Mouse (Mus musculus) midbrain, embryonic 14.5 days (tissue): ENCODE data around the gene Fat1. TPM values are rescaled to one million over a fixed set of nuclear protein-coding genes. Genes with fewer than 3 reads are reported as not detected.
A peak's percentile ranks its signal among the peaks of the same experiment; 100 is the strongest.

Experiments used
- ATAC-seq: fragments of 200-750 bp; cut with Nextera tagmentation; 2 replicates; pipeline ENCODE4 v1.8.0; 2017; ENCODE audit warnings: moderate number of reproducible peaks, moderate library complexity; ENCODE audit not compliant: low FRiP score, low TSS enrichment
- DNase-seq: peaks from one replicate; pipeline ENCODE4 v3.0.0-alpha.2; 2015
- H3K27ac ChIP-seq: fragments of 300-500 bp; sonication (generic); replicated peaks from 2 replicates; pipeline ENCODE4 v1.5.1; 2014; ENCODE audit warnings: mild to moderate bottlenecking, low read depth, low read length, moderate library complexity
- H3K27me3 ChIP-seq: fragments of 300-500 bp; sonication (generic); 2 replicates; pipeline ENCODE4 v1.6.1; 2014; ENCODE audit warnings: low read length, control low read depth, mixed read lengths; ENCODE audit not compliant: control insufficient read depth, insufficient read depth
- H3K36me3 ChIP-seq: fragments of 300-500 bp; sonication (generic); 2 replicates; pipeline ENCODE4 v1.6.1; 2014; ENCODE audit warnings: low read length, control low read depth; ENCODE audit not compliant: control insufficient read depth, insufficient read depth
- H3K4me1 ChIP-seq: fragments of 300-500 bp; sonication (generic); 2 replicates; pipeline ENCODE4 v1.6.1; 2014; ENCODE audit warnings: mild to moderate bottlenecking, antibody characterized with exemption, low read length, control low read depth; ENCODE audit not compliant: control insufficient read depth, insufficient read depth
- H3K4me2 ChIP-seq: fragments of 300-500 bp; sonication (generic); 2 replicates; pipeline ENCODE4 v1.6.1; 2014; ENCODE audit warnings: mild to moderate bottlenecking, low read length, moderate library complexity
- H3K4me3 ChIP-seq: fragments of 300-500 bp; sonication (generic); replicated peaks from 2 replicates; pipeline ENCODE4 v1.5.1; 2014; ENCODE audit warnings: low read depth, low read length
- H3K9ac ChIP-seq: fragments of 300-500 bp; sonication (generic); replicated peaks from 2 replicates; pipeline ENCODE4 v1.6.1; 2014; ENCODE audit warnings: mild to moderate bottlenecking, low read length, moderate library complexity
- H3K9me3 ChIP-seq: fragments of 300-500 bp; sonication (generic); 2 replicates; pipeline ENCODE4 v1.6.1; 2016; ENCODE audit warnings: low read length, control low read depth, mixed read lengths; ENCODE audit not compliant: control insufficient read depth
- WGBS: fragments of 180-500 bp; shearing (Covaris S2); extraction: QIAGEN DNeasy Blood & Tissue Kit; methylation state at CpG from one replicate; pipeline ENCODE4 v1.1.7; 2014; 5-methylcytosine and 5-hydroxymethylcytosine counted together
- polyA plus RNA-seq: library from polyadenylated mRNA; unstranded; fragments of >200 nt; fragmentation: Nextera tagmentation; extraction: Ambion mirVana; gene quantifications from 2 replicates; pipeline ENCODE4 v1.2.1, GENCODE M21; 2014

Fat1 gene
- polyA plus RNA-seq, 1 experiment from 2014 or later: 22.8 TPM

DNA sequence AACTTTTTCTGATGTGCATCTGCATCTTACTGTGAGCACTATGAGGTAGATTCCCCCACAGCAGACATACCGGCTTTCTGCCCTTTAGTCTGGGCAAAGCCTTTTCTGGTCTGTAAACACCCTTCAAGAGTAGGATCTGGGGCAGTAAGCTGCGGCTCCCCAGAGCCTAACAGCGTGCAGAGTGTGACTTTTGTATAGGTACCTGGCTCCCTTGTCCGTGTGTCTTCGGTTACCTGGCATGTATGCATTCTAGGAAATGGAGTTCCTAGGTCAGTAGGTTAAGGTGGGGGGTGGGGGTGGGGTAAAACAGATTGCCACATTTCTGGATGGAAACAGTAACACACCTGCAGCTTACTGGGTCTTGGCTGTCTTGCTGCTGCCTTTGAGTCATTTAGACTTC is 36.7 kb downstream of the Fat1 start:
- 8% methylated on average over 5 of the region's 5 CpGs for WGBS
- Histone ChIP-seq H3K9ac (no peak overlapping the region), H3K9me3 (no peaks in the 10 kb centered on the region), H3K4me3 (no peak overlapping the region), H3K27ac (no peak overlapping the region), H3K27me3 (0 out of 2 replicates have a peak, but pooled peaks cover 3% of the 10 kb centered on the region), H3K4me2 (no peak overlapping the region), H3K4me1 (peaks cover 17% of the 10 kb centered on the region), H3K36me3 (no peaks in the 10 kb centered on the region)
- ATAC-seq (no peak), DNase-seq (no peak)

DNA sequence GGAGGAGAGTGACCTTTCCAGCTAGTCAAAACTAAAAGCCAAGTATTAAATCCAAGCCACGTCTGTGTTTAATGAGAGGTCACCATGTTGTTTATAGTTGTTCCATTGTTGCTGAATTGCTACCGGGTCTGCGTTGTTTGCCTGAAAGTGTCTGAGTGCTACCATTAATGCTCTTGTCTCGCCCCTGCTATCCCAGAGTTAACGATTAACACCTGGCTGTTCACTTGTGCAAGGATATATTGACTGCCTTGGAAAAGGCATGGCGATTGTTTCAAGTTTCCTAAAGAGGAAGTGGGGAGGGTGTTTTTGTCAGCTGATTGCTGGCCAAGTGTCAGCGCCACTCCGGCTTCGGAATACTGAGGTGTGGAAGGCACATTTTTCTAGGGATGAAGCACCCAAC is 39.9 kb downstream of the Fat1 start:
- H3K4me3 ChIP-seq: no peak overlapping the region
- H3K9ac ChIP-seq: no peak overlapping the region
- H3K27me3 ChIP-seq: 0 out of 2 replicates have a peak, but pooled peaks cover 3% of the 10 kb centered on the region
- H3K4me2 ChIP-seq: no peak overlapping the region
- H3K9me3 ChIP-seq: no peaks in the 10 kb centered on the region
- DNase-seq: no peak
- no peaks in the 10 kb centered on the region for H3K36me3 ChIP-seq
- ATAC-seq: no peak
- peaks cover 15% of the 10 kb centered on the region for H3K4me1 ChIP-seq
- 80% methylated on average over 9 of the region's 9 CpGs for WGBS
- H3K27ac ChIP-seq: no peak overlapping the region

DNA sequence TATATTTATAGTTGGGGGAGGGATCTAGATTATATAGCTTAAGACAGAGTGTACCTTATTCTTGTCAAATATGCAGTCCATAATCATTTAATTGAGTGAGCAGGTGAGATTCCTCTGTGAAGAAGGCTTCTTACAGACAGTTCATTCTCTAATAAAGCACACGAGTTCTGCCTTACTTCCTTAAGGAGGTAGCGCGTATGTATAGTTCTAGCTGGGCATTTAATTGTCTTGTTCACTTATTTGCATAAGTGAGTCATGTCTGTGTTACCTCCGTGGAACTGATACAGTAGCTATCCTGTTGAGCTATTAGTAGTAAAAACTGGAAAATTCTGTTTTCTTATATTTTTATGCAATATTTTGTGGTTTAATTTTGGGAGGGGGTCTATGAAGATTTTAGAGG is 40.4 kb downstream of the Fat1 start:
- Histone ChIP-seq H3K4me3 (no peak overlapping the region), H3K4me2 (no peak overlapping the region), H3K4me1 (peaks cover 10% of the 10 kb centered on the region), H3K9me3 (no peaks in the 10 kb centered on the region), H3K27me3 (0 out of 2 replicates have a peak, but pooled peaks cover 3% of the 10 kb centered on the region), H3K36me3 (no peaks in the 10 kb centered on the region), H3K9ac (no peak overlapping the region), H3K27ac (no peak overlapping the region)
- no peak for ATAC-seq
- no peak for DNase-seq
- WGBS: 89% methylated on average over 4 of the region's 4 CpGs

DNA sequence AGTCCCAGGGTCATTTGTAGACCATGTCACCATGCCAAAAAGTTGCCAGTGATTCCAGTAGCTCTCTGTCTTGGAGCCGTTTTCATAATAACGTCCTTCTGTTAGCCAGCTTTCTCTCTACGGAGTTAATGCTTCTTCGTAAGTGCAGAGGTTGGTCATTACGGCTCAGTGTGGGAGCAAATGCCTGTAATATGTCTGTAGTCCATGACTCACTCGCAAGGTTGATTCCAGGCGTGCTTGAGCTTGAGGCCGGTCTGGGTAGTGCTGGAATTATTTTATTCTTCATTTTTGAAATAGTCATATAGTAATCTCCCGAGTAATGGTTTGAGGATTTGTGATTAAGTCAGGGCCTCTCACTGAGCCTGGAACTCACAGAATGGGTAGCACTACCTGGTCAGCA is 43.4 kb downstream of the Fat1 start:
- H3K36me3 ChIP-seq: no peaks in the 10 kb centered on the region
- ATAC-seq (no peak), DNase-seq (no peak)
- H3K27me3 ChIP-seq: no peaks in the 10 kb centered on the region
- no peak overlapping the region for H3K9ac ChIP-seq
- no peak overlapping the region for H3K4me2 ChIP-seq
- H3K9me3 ChIP-seq: no peaks in the 10 kb centered on the region
- 89% methylated on average over 9 of the region's 9 CpGs for WGBS
- H3K4me3 ChIP-seq: no peak overlapping the region
- H3K4me1 ChIP-seq: peaks cover 3% of the 10 kb centered on the region; the same call in 1 of the 2 replicates
- no peak overlapping the region for H3K27ac ChIP-seq

DNA sequence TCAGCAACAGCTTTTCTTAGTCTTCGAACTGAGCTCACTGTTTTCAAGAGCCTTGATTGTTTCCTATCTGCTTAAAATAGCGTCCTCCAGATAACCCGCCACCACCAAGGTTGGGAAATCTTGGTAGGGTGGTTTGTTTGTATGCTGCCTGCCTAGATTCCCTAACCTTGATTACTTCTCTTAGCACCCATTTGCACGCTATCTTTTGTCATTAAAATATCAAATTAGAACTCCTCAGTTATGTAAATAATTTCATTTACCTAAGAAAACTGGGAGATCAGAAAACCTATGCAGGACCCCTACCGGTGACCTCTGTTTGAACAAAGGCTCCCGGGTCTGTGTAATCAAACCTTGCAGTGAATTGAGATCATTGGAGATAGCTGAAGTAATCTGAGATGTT is 44.0 kb downstream of the Fat1 start:
- Histone ChIP-seq H3K27me3 (no peaks in the 10 kb centered on the region), H3K9ac (no peak overlapping the region), H3K27ac (no peak overlapping the region), H3K4me1 (peaks cover 3% of the 10 kb centered on the region; the same call in 1 of the 2 replicates), H3K9me3 (no peaks in the 10 kb centered on the region), H3K36me3 (no peaks in the 10 kb centered on the region), H3K4me2 (no peak overlapping the region), H3K4me3 (no peak overlapping the region)
- ATAC-seq (no peak), DNase-seq (no peak)
- WGBS: 42% methylated on average over 6 of the region's 6 CpGs

DNA sequence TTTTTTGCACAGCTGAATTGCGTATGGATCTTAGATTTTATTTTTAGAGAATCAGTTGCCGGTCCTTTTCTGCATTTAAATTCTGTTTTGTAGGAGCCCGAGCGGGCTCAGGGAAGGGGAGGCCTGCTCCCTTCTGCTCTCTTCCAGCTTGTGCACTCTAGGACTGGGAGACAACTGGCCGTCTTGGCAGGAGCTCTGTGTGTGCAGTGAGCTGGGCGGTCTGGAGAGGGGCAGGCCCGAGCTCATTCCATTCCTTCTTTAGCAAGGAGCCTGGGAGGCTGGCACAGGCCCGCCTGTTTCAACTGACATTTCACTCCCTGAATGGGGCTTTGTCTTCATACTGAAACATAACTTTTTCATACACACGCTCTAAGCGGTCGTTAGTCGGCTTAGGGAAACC is 44.8 kb downstream of the Fat1 start:
- H3K4me1 ChIP-seq: 0 out of 2 replicates have a peak, but pooled peaks cover 3% of the 10 kb centered on the region
- H3K27me3 ChIP-seq: no peaks in the 10 kb centered on the region
- WGBS: 43% methylated on average over 12 of the region's 12 CpGs
- H3K36me3 ChIP-seq: no peaks in the 10 kb centered on the region
- no peak for DNase-seq
- H3K27ac ChIP-seq: peak overlapping the region; percentile 37; the same call in 1 of the 2 replicates
- ATAC-seq: peak; percentile 73
- no peaks in the 10 kb centered on the region for H3K9me3 ChIP-seq
- no peak overlapping the region for H3K4me2 ChIP-seq
- no peak overlapping the region for H3K4me3 ChIP-seq
- H3K9ac ChIP-seq: no peak overlapping the region

DNA sequence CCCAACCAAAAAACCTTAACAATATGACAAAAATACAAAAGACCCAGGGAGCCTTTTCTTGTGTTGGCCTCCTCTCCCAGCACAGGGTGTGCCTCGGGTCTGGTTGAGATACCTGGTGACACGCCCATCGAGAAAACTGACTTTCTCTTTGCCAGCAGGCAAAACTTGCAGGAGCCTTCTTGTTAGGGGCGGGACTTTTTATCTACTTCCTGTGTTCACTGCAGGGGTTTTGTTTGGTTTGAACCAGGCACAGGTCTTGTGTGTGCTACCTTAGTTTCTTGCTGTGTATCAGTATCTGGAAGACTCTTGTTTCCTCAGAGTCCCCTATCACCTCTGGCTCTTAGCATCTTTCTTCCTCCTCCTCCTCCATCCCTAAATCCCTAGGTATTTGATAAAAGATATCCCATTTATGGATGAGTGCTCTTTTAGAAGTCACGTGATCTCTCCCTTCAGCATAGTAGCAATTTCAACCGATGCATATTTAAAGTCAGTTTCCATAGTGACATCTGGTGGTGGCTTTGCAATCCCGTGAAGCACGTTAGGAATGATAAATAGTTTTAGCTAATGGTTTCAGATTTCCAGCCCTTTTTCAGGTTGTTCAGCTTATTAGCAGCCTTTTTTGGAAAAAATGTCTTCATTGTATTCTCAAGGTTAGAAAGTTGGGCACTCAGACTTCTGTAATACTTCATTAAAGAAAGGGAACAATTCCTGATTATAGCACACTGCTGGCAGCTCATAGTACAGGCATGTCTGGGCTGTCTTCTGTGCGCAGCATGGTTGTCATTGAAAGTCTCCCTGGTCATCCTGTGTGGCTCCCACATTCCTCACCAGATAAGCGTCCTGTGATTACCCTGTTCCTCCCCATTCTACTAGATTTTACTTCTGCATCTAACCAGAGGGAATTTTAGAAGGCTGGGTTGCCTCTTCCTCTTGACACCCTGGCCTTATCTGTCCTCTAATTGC is 50.4 kb downstream of the Fat1 start:
- no peak overlapping the region for H3K4me3 ChIP-seq
- 0 out of 2 replicates have a peak, but pooled peaks cover 9% of the 10 kb centered on the region for H3K27me3 ChIP-seq
- H3K4me1 ChIP-seq: 0 out of 2 replicates have a peak, but pooled peaks cover 7% of the 10 kb centered on the region
- 0 out of 2 replicates have a peak, but pooled peaks cover 3% of the 10 kb centered on the region for H3K36me3 ChIP-seq
- ATAC-seq (peak; percentile 76), DNase-seq (peak; percentile 84)
- 22% methylated on average over 10 of the region's 10 CpGs for WGBS
- H3K9me3 ChIP-seq: no peaks in the 10 kb centered on the region
- no peak overlapping the region for H3K9ac ChIP-seq
- H3K4me2 ChIP-seq: no peak overlapping the region
- no peak overlapping the region for H3K27ac ChIP-seq

DNA sequence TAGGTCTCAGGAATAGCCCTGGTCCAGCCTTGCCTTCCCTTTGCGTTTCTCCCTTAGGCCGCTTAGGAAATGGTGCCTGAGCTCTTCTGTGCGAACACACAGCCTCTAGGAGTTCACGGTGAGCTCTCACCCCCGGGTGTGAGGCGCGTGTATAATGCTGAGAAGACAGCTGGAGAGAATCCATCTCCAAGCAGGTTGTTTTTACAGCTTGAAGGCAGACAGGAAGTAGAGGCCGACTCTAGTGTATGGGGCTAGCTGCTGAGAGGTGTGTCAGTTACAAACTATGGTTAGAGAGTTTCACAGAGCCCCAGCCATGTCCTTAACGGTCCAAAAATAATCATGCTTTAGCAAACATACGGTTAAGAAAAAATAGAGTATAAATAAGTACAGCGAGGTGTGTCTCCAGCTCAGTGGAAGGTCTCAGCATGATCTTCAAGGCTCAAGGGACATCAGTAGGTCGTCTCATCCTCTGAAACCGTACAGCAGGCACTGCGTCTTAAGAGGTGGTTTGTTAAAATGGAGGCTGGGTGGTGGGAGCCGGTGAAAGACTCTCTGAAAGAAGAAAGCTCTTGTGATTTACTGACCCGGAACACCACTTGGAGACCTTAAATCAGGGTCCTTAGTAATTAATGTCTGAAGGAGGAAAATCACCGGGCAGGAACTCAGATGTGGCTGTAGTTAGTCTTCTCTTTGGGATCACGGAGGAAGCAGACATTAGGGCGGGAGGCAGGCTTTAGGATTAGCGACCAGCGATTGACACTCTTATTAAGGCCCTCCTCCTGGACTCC is 56.6 kb downstream of the Fat1 start:
- H3K36me3 ChIP-seq: 0 out of 2 replicates have a peak, but pooled peaks cover 3% of the 10 kb centered on the region
- no peak overlapping the region for H3K27ac ChIP-seq
- ATAC-seq (no peak), DNase-seq (no peak)
- H3K4me1 ChIP-seq: peaks cover 26% of the 10 kb centered on the region
- H3K4me3 ChIP-seq: no peak overlapping the region
- H3K4me2 ChIP-seq: 0 out of 2 replicates have a peak overlapping the region, but pooled peaks have one; percentile 14
- H3K9ac ChIP-seq: no peak overlapping the region
- no peaks in the 10 kb centered on the region for H3K9me3 ChIP-seq
- 18% methylated on average over 21 of the region's 21 CpGs for WGBS
- H3K27me3 ChIP-seq: peaks cover 12% of the 10 kb centered on the region; the same call in 1 of the 2 replicates
